Comparison of ENCODE assay signal across 9 mouse cellular contexts in genomic region chr7:66218193-66219014, GRCm38 (mm10).
DNase-seq lines count a peak whose midpoint lies in the region; ATAC-seq and TF ChIP-seq lines count a peak whose summit lies in the region.
"Had no signal": no experiment of that assay in that cellular context is flagged by ENCODE, and none has a peak within 500 bp of the region (broad histone marks: within the 10 kb centered on the region; RNA-seq: fewer than 3 reads in every experiment).

No protein-coding gene starts in this region.

- ATAC-seq in lung, postnatal 0 days: peak; percentile 81
- ATAC-seq in stomach, postnatal 0 days (ENCODE audit: low FRiP score, low TSS enrichment): peak; percentile 56; the same call in 1 of the 2 replicates

- H3K4me3 ChIP-seq in lung, postnatal 0 days (ENCODE audit: low read depth, low read length): no peak overlapping the region
- H3K4me3 ChIP-seq in stomach, postnatal 0 days (ENCODE audit: low read depth, low read length): no peak overlapping the region
- H3K4me3 ChIP-seq: erythroblast, embryonic 14.5 days had no signal

- no peaks in the 10 kb centered on the region for H3K9me3 ChIP-seq in lung, postnatal 0 days (ENCODE audit: low read length)
- H3K9me3 ChIP-seq in stomach, postnatal 0 days (ENCODE audit: control insufficient read depth, low read length): no peaks in the 10 kb centered on the region

- H3K4me2 ChIP-seq in lung, postnatal 0 days (replicated peaks; ENCODE audit: low read depth, low read length): no peak overlapping the region
- H3K4me2 ChIP-seq in stomach, postnatal 0 days (replicated peaks; ENCODE audit: low read depth): no peak overlapping the region

- 31% methylated on average over 9 of the region's 9 CpGs for WGBS in lung, postnatal 0 days
- WGBS in stomach, postnatal 0 days: 29% methylated on average over 9 of the region's 9 CpGs

- peak overlapping the region; percentile 62; the same call in 1 of the 2 replicates for H3K27ac ChIP-seq in lung, postnatal 0 days (ENCODE audit: low read length)
- peak overlapping the region; percentile 77 for H3K27ac ChIP-seq in stomach, postnatal 0 days (replicated peaks)

- DNase-seq in adrenal gland, adult (ENCODE audit: inconsistent age in 2 of 2, low spot score in 1 of 2): peak; percentile 6 to 32
- no peak for DNase-seq in adrenal gland, adult 2 months
- peak; percentile 70 for DNase-seq in embryo, embryonic 10.5 days (ENCODE audit: low spot score)
- DNase-seq in heart, adult 8-10 months (ENCODE audit: low spot score): peak; percentile 71
- DNase-seq in kidney, adult 8-10 months: peak; percentile 32 to 35
- DNase-seq in lung, postnatal 0 days (ENCODE audit: low spot score): peak; percentile 80
- no peak for DNase-seq in stomach, postnatal 0 days (ENCODE audit: low spot score)
- DNase-seq in spleen, adult 12 weeks (ENCODE audit: low spot score): no peak

- no peak overlapping the region for H3K9ac ChIP-seq in lung, postnatal 0 days (replicated peaks; ENCODE audit: low read depth)
- H3K9ac ChIP-seq in stomach, postnatal 0 days (ENCODE audit: low read length): peak overlapping the region; percentile 27; the same call in 1 of the 2 replicates

- peaks cover 6% of the 10 kb centered on the region; the same call in 1 of the 2 replicates for H3K4me1 ChIP-seq in lung, postnatal 0 days (ENCODE audit: insufficient read depth, low read depth, low read length)
- H3K4me1 ChIP-seq in stomach, postnatal 0 days (replicated peaks; ENCODE audit: control insufficient read depth, insufficient read depth): peaks cover 2% of the 10 kb centered on the region; the same call in 1 of the 2 replicates

- no peaks in the 10 kb centered on the region for H3K27me3 ChIP-seq in lung, postnatal 0 days (replicated peaks; ENCODE audit: insufficient read depth, low read length)
- no peaks in the 10 kb centered on the region for H3K27me3 ChIP-seq in stomach, postnatal 0 days (ENCODE audit: control insufficient read depth, insufficient read depth, low read length)

- no peaks in the 10 kb centered on the region for H3K36me3 ChIP-seq in lung, postnatal 0 days (ENCODE audit: insufficient read depth, low read length)
- no peaks in the 10 kb centered on the region for H3K36me3 ChIP-seq in stomach, postnatal 0 days (ENCODE audit: control insufficient read depth, insufficient read depth, low read length)

- no peak for TF ChIP-seq EP300 in lung, postnatal 0 days (IDR thresholded peaks at IDR 0.05)
- TF ChIP-seq EP300 in stomach, postnatal 0 days (optimal IDR thresholded peaks at IDR 0.05): no peak

- 0 out of 2 replicates have a peak, but pooled peaks have one; percentile 2 for TF ChIP-seq CTCF in lung, postnatal 0 days (IDR thresholded peaks at IDR 0.05)
- TF ChIP-seq CTCF in stomach, postnatal 0 days (IDR thresholded peaks at IDR 0.05; ENCODE audit: low read depth): no peak

Comparison
In these comparisons a context has a peak if more than half of its experiments do, and no peak if none do; other contexts are left out.
1. DNase-seq: peak in adrenal gland, adult (2 of 2), embryo, embryonic 10.5 days (single experiment), heart, adult 8-10 months (single experiment), kidney, adult 8-10 months (2 of 2) and lung, postnatal 0 days (single experiment); none in adrenal gland, adult 2 months (single experiment), stomach, postnatal 0 days (single experiment) and spleen, adult 12 weeks (single experiment).